Mouse (Mus musculus): ENCODE data around the gene Plpp3. TPM values are rescaled to one million over a fixed set of nuclear protein-coding genes. Genes with fewer than 3 reads are reported as not detected.

The Plpp3 gene
- total RNA-seq, 2 experiments from 2014 or later = 153 to 173 TPM

GRCm38 (mm10) chr4:105206102-105206501 lies 49.0 kb downstream of the Plpp3 start:
- DNase-seq (ENCODE audit: low spot score in 2 of 2) = no peak
- intact Hi-C loops (cut with DNase I) = no loop called here

GRCm38 (mm10) chr4:105206995-105207394 lies 49.8 kb downstream of the Plpp3 start:
- intact Hi-C loops (cut with DNase I) = no loop called here

GRCm38 (mm10) chr4:105207641-105208040 lies 50.5 kb downstream of the Plpp3 start:
- no peak for DNase-seq (ENCODE audit: low spot score in 2 of 2)
- intact Hi-C loops (cut with DNase I) = no loop called here

More at GRCm38 (mm10) chr4:105206995-105207394, 49.8 kb downstream of the Plpp3 start:
- no peak for DNase-seq (ENCODE audit: low spot score in 2 of 2)

GRCm38 (mm10) chr4:105208977-105209376 lies 51.8 kb downstream of the Plpp3 start:
- intact Hi-C loops (cut with DNase I) = no loop called here
- no peak for DNase-seq (ENCODE audit: low spot score in 2 of 2)

GRCm38 (mm10) chr4:105213314-105213713 lies 56.2 kb downstream of the Plpp3 start:
- intact Hi-C loops (cut with DNase I) = no loop called here
- no peak for DNase-seq (ENCODE audit: low spot score in 2 of 2)

GRCm38 (mm10) chr4:105214438-105214837 lies 57.3 kb downstream of the Plpp3 start:
- no peak for DNase-seq (ENCODE audit: low spot score in 2 of 2)
- intact Hi-C loops (cut with DNase I) = no loop called here

- intact Hi-C loops (cut with DNase I) = no loop called here
- no peak for DNase-seq (ENCODE audit: low spot score in 2 of 2)
Observed at GRCm38 (mm10) chr4:105215726-105216410, 58.7 kb downstream of the Plpp3 start.

- DNase-seq (ENCODE audit: low spot score in 2 of 2) = no peak
- intact Hi-C loops (cut with DNase I) = no loop called here
Observed at GRCm38 (mm10) chr4:105218202-105218601, 61.1 kb downstream of the Plpp3 start.

- intact Hi-C loops (cut with DNase I) = no loop called here
- no peak for DNase-seq (ENCODE audit: low spot score in 2 of 2)
Observed at GRCm38 (mm10) chr4:105219316-105219715, 62.2 kb downstream of the Plpp3 start.

GRCm38 (mm10) chr4:105220849-105221248 lies 63.7 kb downstream of the Plpp3 start:
- intact Hi-C loops (cut with DNase I) = no loop called here
- DNase-seq (ENCODE audit: low spot score in 2 of 2) = no peak

GRCm38 (mm10) chr4:105221256-105221840 lies 64.2 kb downstream of the Plpp3 start:
- no peak for DNase-seq (ENCODE audit: low spot score in 2 of 2)
- intact Hi-C loops (cut with DNase I) = no loop called here

- intact Hi-C loops (cut with DNase I) = no loop called here
- no peak for DNase-seq (ENCODE audit: low spot score in 2 of 2)
Observed at GRCm38 (mm10) chr4:105223101-105223924, 66.2 kb downstream of the Plpp3 start.

- DNase-seq (ENCODE audit: low spot score in 2 of 2) = no peak
- intact Hi-C loops (cut with DNase I) = no loop called here
Observed at GRCm38 (mm10) chr4:105223925-105224300, 66.8 kb downstream of the Plpp3 start.

- DNase-seq (ENCODE audit: low spot score in 2 of 2) = peak; percentile 34 to 45
- intact Hi-C loops (cut with DNase I) = no loop called here
Observed at GRCm38 (mm10) chr4:105225512-105225911, 68.4 kb downstream of the Plpp3 start.

- DNase-seq (ENCODE audit: low spot score in 2 of 2) = peak in 1 of 2 experiments; percentile 22
- intact Hi-C loops (cut with DNase I) = no loop called here
Observed at GRCm38 (mm10) chr4:105226351-105226750, 69.2 kb downstream of the Plpp3 start.

- intact Hi-C loops (cut with DNase I) = no loop called here
- DNase-seq (ENCODE audit: low spot score in 2 of 2) = no peak
Observed at GRCm38 (mm10) chr4:105230127-105230526, 73.0 kb downstream of the Plpp3 start.

GRCm38 (mm10) chr4:105240233-105240632 lies 83.1 kb downstream of the Plpp3 start:
- intact Hi-C loops (cut with DNase I) = no loop called here
- DNase-seq (ENCODE audit: low spot score in 2 of 2) = no peak

- intact Hi-C loops (cut with DNase I) = no loop called here
- no peak for DNase-seq (ENCODE audit: low spot score in 2 of 2)
Observed at GRCm38 (mm10) chr4:105244931-105245330, 87.8 kb downstream of the Plpp3 start.

GRCm38 (mm10) chr4:105245479-105245944 lies 88.4 kb downstream of the Plpp3 start:
- intact Hi-C loops (cut with DNase I) = no loop called here
- peak; percentile 21 to 22 for DNase-seq (ENCODE audit: low spot score in 2 of 2)

GRCm38 (mm10) chr4:105246331-105246730 lies 89.2 kb downstream of the Plpp3 start:
- no peak for DNase-seq (ENCODE audit: low spot score in 2 of 2)
- intact Hi-C loops (cut with DNase I) = no loop called here

All from left cerebral cortex, postnatal 36 days (tissue).